Mouse (Mus musculus): ENCODE measurements around the gene Fzr1.

- TF ChIP-seq CTCF (IDR thresholded peaks at IDR 0.05; ENCODE audit: low read depth, low read length), result no peak
- TF ChIP-seq POLR2A (IDR thresholded peaks at IDR 0.05; ENCODE audit: borderline replicate concordance, low read depth, low read length), result no peak
Measured at GRCm38 (mm10) chr10:81403511-81403910, 25.2 kb upstream of the Fzr1 start.

All from bone marrow macrophage, adult 2 months (primary cell).